8 mouse cellular contexts compared by ENCODE assay signal in the genomic region with DNA sequence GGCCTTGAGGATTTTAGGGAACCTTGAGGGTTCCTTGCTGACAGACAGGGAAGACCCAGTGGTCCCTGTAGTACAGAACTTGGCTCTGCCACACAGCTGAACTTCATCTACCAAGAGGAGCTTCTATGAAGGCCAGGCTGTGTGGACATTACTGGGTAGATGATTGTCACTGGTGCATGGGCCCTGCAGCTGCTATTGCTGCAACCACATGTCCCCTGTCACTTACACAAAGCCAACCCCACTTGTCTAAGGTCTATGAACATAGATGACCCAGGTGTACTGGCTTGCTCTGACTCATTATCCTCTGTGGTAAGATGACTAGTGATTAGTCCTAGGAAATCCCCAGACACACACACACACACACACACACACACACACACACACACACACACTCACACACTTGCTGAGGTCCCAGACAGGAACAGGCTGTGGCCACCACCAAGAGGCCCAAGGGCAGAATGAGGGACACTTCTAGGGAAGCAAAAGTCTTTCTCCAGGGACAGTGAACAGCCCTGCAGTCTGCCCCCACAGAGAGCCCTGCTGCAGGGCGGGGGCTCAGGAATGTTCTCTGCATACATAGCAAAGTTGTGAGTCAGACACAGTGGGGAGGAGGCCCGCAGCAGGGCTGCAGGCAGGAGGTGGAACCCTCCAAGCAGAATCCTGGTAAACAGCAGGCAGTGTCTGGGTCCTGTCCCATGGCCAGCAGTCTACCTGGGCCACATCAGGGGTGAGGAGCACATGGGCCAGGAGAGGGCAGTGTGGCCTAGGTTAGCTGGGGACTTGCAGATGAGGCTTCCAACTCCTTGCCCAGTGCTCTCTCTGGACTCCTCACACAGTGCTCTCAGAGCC. TPM values are rescaled to one million over a fixed set of nuclear protein-coding genes. Genes with fewer than 3 reads are reported as not detected.
DNase-seq lines count a peak whose midpoint lies in the region; ATAC-seq and TF ChIP-seq lines count a peak whose summit lies in the region.

No protein-coding gene starts in this region.

- TF ChIP-seq CTCF in Patski (IDR thresholded peaks at IDR 0.05), result no peak

- no peaks in the 10 kb centered on the region for H3K36me3 ChIP-seq in hindbrain, embryonic 10.5 days
- no peaks in the 10 kb centered on the region for H3K36me3 ChIP-seq in hindbrain, embryonic 13.5 days
- no peaks in the 10 kb centered on the region for H3K36me3 ChIP-seq in embryonic facial prominence, embryonic 13.5 days
- no peaks in the 10 kb centered on the region for H3K36me3 ChIP-seq in limb, embryonic 11.5 days (ENCODE audit: control insufficient read depth, insufficient read depth, low read length)
- H3K36me3 ChIP-seq in neural tube, embryonic 14.5 days (ENCODE audit: control insufficient read depth, insufficient read depth, low read length), result no peaks in the 10 kb centered on the region

- no peak overlapping the region for H3K4me3 ChIP-seq in hindbrain, embryonic 10.5 days
- no peak overlapping the region for H3K4me3 ChIP-seq in hindbrain, embryonic 13.5 days
- H3K4me3 ChIP-seq in embryonic facial prominence, embryonic 13.5 days, result no peak overlapping the region
- H3K4me3 ChIP-seq in limb, embryonic 11.5 days (ENCODE audit: low read depth, low read length), result no peak overlapping the region
- H3K4me3 ChIP-seq in neural tube, embryonic 14.5 days (ENCODE audit: low read depth, low read length), result no peak overlapping the region

- WGBS in hindbrain, embryonic 10.5 days, result 40% methylated on average over 2 of the region's 2 CpGs
- 38% methylated on average over 2 of the region's 2 CpGs for WGBS in hindbrain, embryonic 13.5 days
- whole genome bisulfite sequencing in embryonic facial prominence, embryonic 13.5 days, result 6% methylated on average over 2 of the region's 2 CpGs
- 33% methylated on average over 2 of the region's 2 CpGs for WGBS in limb, embryonic 11.5 days
- 50% methylated on average over 2 of the region's 2 CpGs for WGBS in neural tube, embryonic 14.5 days

- H3K9ac ChIP-seq in hindbrain, embryonic 13.5 days, result no peak overlapping the region
- H3K9ac ChIP-seq in embryonic facial prominence, embryonic 13.5 days, result 0 out of 2 replicates have a peak overlapping the region, but pooled peaks have one; percentile 33
- no peak overlapping the region for H3K9ac ChIP-seq in limb, embryonic 11.5 days (ENCODE audit: low read length)
- H3K9ac ChIP-seq in neural tube, embryonic 14.5 days (replicated peaks; ENCODE audit: low read depth, low read length), result no peak overlapping the region

- 0 out of 2 replicates have a peak, but pooled peaks cover 4% of the 10 kb centered on the region for H3K9me3 ChIP-seq in hindbrain, embryonic 10.5 days
- H3K9me3 ChIP-seq in hindbrain, embryonic 13.5 days, result no peaks in the 10 kb centered on the region
- no peaks in the 10 kb centered on the region for H3K9me3 ChIP-seq in embryonic facial prominence, embryonic 13.5 days
- H3K9me3 ChIP-seq in limb, embryonic 11.5 days (ENCODE audit: control insufficient read depth, low read length), result no peaks in the 10 kb centered on the region
- H3K9me3 ChIP-seq in neural tube, embryonic 14.5 days (ENCODE audit: control insufficient read depth, low read length), result no peaks in the 10 kb centered on the region

- H3K27ac ChIP-seq in hindbrain, embryonic 10.5 days, result peak overlapping the region; percentile 5; the same call in 1 of the 2 replicates
- no peak overlapping the region for H3K27ac ChIP-seq in hindbrain, embryonic 13.5 days
- H3K27ac ChIP-seq in embryonic facial prominence, embryonic 13.5 days, result peak overlapping the region; percentile 73
- peak overlapping the region; percentile 14; the same call in 1 of the 2 replicates for H3K27ac ChIP-seq in limb, embryonic 11.5 days (replicated peaks; ENCODE audit: low read depth, low read length)
- no peak overlapping the region for H3K27ac ChIP-seq in neural tube, embryonic 14.5 days (ENCODE audit: low read depth, low read length)

- intact Hi-C loops in heart, postnatal 25 days (cut with DNase I), result no loop called here

- CTCF ChIA-PET in Patski (lab: Charles Lee), result interaction anchor here (1.0 kb wide), 1 partner anchor 10 kb away, joined by 3 read pairs; no protein-coding TSS in a partner anchor

- in situ Hi-C loops in Patski (cut with MboI; ENCODE audit: low pct_unique_long_range_greater_than_20kb), result no loop called here

- no peak overlapping the region for H3K4me2 ChIP-seq in hindbrain, embryonic 13.5 days
- no peak overlapping the region for H3K4me2 ChIP-seq in embryonic facial prominence, embryonic 13.5 days
- H3K4me2 ChIP-seq in limb, embryonic 11.5 days (ENCODE audit: low read depth, severe bottlenecking), result no peak overlapping the region
- no peak overlapping the region for H3K4me2 ChIP-seq in neural tube, embryonic 14.5 days (ENCODE audit: low read depth, low read length)

- no peaks in the 10 kb centered on the region; the same call in 1 of the 2 replicates for H3K27me3 ChIP-seq in hindbrain, embryonic 10.5 days (ENCODE audit: insufficient read depth, poor library complexity, severe bottlenecking)
- no peaks in the 10 kb centered on the region for H3K27me3 ChIP-seq in hindbrain, embryonic 13.5 days
- no peaks in the 10 kb centered on the region for H3K27me3 ChIP-seq in Patski
- H3K27me3 ChIP-seq in embryonic facial prominence, embryonic 13.5 days, result no peaks in the 10 kb centered on the region
- no peaks in the 10 kb centered on the region for H3K27me3 ChIP-seq in limb, embryonic 11.5 days (ENCODE audit: control insufficient read depth, insufficient read depth, low read length)
- no peaks in the 10 kb centered on the region for H3K27me3 ChIP-seq in neural tube, embryonic 14.5 days (ENCODE audit: control insufficient read depth, insufficient read depth, low read length)

- H3K4me1 ChIP-seq in hindbrain, embryonic 10.5 days (replicated peaks), result peaks cover 29% of the 10 kb centered on the region
- peaks cover 7% of the 10 kb centered on the region for H3K4me1 ChIP-seq in hindbrain, embryonic 13.5 days (replicated peaks)
- peaks cover 20% of the 10 kb centered on the region for H3K4me1 ChIP-seq in embryonic facial prominence, embryonic 13.5 days
- 0 out of 2 replicates have a peak, but pooled peaks cover 3% of the 10 kb centered on the region for H3K4me1 ChIP-seq in limb, embryonic 11.5 days (ENCODE audit: control insufficient read depth, insufficient read depth, low read length)
- no peaks in the 10 kb centered on the region for H3K4me1 ChIP-seq in neural tube, embryonic 14.5 days (ENCODE audit: control insufficient read depth, insufficient read depth, low read length)

- DNase-seq in hindbrain, embryonic 10.5 days (ENCODE audit: low spot score), result peak; percentile 22
- DNase-seq in Patski (ENCODE audit: low read depth, low spot score), result peak; percentile 87
- peak; percentile 61 for DNase-seq in heart, postnatal 25 days (ENCODE audit: low spot score)
- DNase-seq in limb, embryonic 11.5 days (ENCODE audit: low spot score), result peak; percentile 31
- DNase-seq in spleen, postnatal 10 days (ENCODE audit: low spot score in 2 of 2), result no peak

- POLR2A ChIA-PET in Patski (lab: Charles Lee), result interaction anchor here (0.5 to 1.0 kb wide), 3 partner anchors 9 to 68 kb away, joined by 3 to 5 read pairs (median 4); no protein-coding TSS in a partner anchor

- ATAC-seq in hindbrain, embryonic 13.5 days (ENCODE audit: low FRiP score), result no peak
- peak; percentile 91 for ATAC-seq in Patski
- peak; percentile 52; the same call in 1 of the 2 replicates for ATAC-seq in embryonic facial prominence, embryonic 13.5 days (ENCODE audit: insufficient number of reproducible peaks, insufficient read depth, low FRiP score, low TSS enrichment, low read depth)
- ATAC-seq in limb, embryonic 11.5 days (ENCODE audit: insufficient number of reproducible peaks, low FRiP score, low TSS enrichment, low read depth), result peak; percentile 59
- ATAC-seq in neural tube, embryonic 14.5 days (ENCODE audit: low read depth), result peak; percentile 41; the same call in 1 of the 2 replicates

RNA-seq across cellular contexts. Expression of gene 1810010D01Rik, which starts 14.1 kb away (rescaled TPM):
- polyA plus RNA-seq in hindbrain, embryonic 10.5 days (2016; fragmentation: Nextera tagmentation; extraction: Ambion mirVana), result 0.19 and 0.37 TPM in 2 replicates
- polyA plus RNA-seq in hindbrain, embryonic 13.5 days (2015; fragmentation: Nextera tagmentation; extraction: Ambion mirVana), result 0.38 TPM in 1 of 2 replicates, not detected in the other
- not detected for polyA plus RNA-seq in Patski (2021)
- polyA plus RNA-seq in embryonic facial prominence, embryonic 13.5 days (2015; fragmentation: Nextera tagmentation; extraction: Ambion mirVana), result 0.44 and 0.84 TPM in 2 replicates
- total RNA-seq in heart, postnatal 25 days (2021), result not detected
- polyA plus RNA-seq in limb, embryonic 11.5 days (2014; fragmentation: Nextera tagmentation; extraction: Ambion mirVana), result not detected in 2 replicates
- polyA plus RNA-seq in neural tube, embryonic 14.5 days (2014; fragmentation: Nextera tagmentation; extraction: Ambion mirVana), result 0.31 TPM in 1 of 2 replicates, not detected in the other

Comparison
In these comparisons a context has a peak if more than half of its experiments do, and no peak if none do; other contexts are left out.
1. H3K27ac ChIP-seq: peak in hindbrain, embryonic 10.5 days (single experiment), embryonic facial prominence, embryonic 13.5 days (single experiment) and limb, embryonic 11.5 days (single experiment); none in hindbrain, embryonic 13.5 days (single experiment) and neural tube, embryonic 14.5 days (single experiment).
2. DNase-seq: peak in hindbrain, embryonic 10.5 days (single experiment), Patski (single experiment), heart, postnatal 25 days (single experiment) and limb, embryonic 11.5 days (single experiment); none in spleen, postnatal 10 days (0 of 2).